Mouse (Mus musculus) neutrophil, adult 5-6 weeks (primary cell): ENCODE data around the gene Crtc1. TPM values are rescaled to one million over a fixed set of nuclear protein-coding genes. Genes with fewer than 3 reads are reported as not detected.
A peak's percentile ranks its signal among the peaks of the same experiment; 100 is the strongest.

Experiments used
- ATAC-seq: fragments of 151-379, 151-347 bp; 2 replicates; pipeline ENCODE4 v1.8.0; 2017; ENCODE audit warnings: mild to moderate bottlenecking, moderate TSS enrichment; ENCODE audit not compliant: insufficient number of reproducible peaks, poor library complexity, low FRiP score, severe bottlenecking; ENCODE audit errors: extremely low read depth
- total RNA-seq: library from RNA; stranded (forward); fragments of 200-1000 nt; gene quantifications from 2 replicates; pipeline ENCODE4 v1.2.3, GENCODE M21; 2017

The Crtc1 gene
- total RNA-seq, 1 experiment from 2014 or later = 8.4 TPM

GRCm38 (mm10) chr8:70361484-70362032, 77.8 kb downstream of the Crtc1 start:
- no peak for ATAC-seq

GRCm38 (mm10) chr8:70360769-70361168, 78.6 kb downstream of the Crtc1 start:
- ATAC-seq = no peak

DNA sequence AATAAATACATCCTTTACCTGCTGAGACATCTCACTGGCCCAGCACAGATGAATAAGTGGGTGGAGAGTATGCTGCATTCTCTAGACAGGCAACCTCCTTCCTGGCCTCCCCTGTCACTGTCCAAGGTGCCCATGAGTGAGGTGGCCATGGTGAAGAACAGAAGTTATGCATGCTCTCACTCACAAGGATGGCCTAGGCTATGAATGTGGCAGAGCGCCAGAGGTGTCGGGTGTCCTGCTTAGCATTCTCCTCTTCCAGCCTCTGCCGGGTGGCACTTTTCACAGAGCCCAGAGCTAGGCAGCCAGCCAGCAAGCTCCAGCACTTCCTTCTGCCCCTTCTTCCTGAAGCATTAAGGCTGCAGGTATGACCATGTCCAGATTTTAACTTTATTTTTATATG, 80.0 kb downstream of the Crtc1 start:
- no peak for ATAC-seq

GRCm38 (mm10) chr8:70356111-70356510, 83.3 kb downstream of the Crtc1 start:
- ATAC-seq = no peak

GRCm38 (mm10) chr8:70354004-70354403, 85.4 kb downstream of the Crtc1 start:
- ATAC-seq = no peak

- ATAC-seq = peak; percentile 89
Measured at GRCm38 (mm10) chr8:70353194-70353817, 86.1 kb downstream of the Crtc1 start, which contains the start of gene Upf1. Upf1 (minus strand) TSS chr8:70353278.

- ATAC-seq = no peak
Measured at GRCm38 (mm10) chr8:70352657-70353151, 86.7 kb downstream of the Crtc1 start.

- no peak for ATAC-seq
Measured at GRCm38 (mm10) chr8:70352000-70352384, 87.4 kb downstream of the Crtc1 start.

DNA sequence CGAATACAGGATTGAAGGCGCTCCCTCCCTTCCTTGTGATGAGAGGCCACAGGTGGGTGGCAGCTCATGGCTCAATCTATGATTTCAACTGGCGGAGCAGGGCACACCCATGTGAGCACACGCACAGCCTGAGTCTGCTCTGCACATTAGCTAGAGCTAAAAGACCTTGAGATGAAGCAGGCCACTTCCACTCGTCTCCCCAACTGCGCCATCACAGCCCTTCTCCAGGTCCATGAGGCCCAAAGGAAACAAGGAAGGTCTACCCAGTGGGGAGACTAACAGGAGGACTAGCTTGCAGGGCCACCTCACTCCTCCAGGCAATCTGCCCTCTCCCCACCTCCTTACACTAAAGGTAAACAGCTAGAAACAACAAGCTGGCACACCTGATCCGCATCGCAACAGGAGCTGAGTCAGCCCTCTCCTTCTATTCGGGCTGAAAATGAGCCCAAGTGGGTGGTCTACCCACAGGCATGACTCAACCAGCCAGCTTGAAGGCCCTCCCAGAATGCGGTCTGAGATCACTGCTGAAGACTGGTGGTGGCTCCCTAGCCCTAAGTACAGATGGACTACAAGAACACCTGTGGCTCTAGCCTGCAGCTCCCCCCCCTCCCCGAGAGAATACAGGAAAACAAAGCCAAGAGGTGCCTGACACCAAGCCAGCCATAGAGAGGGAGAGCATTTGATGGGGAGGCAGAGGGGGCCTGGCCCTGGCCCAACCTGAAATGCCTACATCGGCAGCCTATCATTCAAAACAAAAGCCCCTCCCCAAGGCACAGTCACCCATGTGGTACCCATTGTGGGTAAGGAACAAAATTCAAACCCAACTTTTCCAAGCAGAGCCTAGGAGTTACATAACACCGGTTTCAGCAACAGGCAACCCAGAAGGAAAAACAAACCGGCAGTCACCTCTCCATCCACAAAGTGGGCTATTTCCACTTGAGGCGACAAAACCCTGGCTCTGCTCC, 88.1 kb downstream of the Crtc1 start:
- no peak for ATAC-seq

- ATAC-seq = no peak
Measured at GRCm38 (mm10) chr8:70347860-70348420, 91.4 kb downstream of the Crtc1 start.

DNA sequence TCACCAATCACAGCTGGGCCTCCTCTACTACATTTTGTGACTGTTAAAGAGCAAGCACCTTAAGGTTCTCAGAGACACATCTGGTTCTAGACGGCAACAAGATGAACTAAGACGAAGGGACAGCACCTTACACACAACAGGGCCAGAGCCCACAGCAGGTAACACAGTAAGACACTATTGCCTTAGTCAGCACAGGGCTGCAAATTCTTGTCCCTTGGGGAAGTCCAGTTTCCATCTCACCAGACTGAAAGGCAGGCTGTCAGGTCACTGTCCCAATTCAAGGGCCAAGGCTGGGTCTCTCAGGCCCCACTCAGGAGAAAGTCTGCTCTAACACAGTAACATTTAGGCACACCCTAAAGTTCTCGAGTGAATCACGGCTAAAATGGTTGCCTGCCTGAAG, 91.9 kb downstream of the Crtc1 start:
- no peak for ATAC-seq

DNA sequence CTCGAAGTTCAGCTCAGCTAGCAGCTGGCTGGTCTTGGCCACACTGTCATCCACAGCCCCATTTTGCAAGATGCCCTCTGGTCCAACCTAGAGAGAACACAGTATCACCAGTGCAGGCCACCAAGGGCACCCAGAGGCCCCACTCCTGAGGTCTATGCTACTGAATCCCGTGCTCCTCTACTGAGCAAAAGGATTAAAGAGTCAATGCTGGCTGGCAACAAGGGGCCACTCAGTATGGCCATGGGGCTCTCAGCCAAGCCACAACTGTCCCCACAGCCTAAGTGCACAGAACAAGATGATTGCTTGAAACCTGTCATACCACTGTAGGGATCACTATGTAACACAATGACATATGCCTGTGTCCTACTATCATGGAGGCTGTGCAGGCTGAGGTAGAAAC, 95.1 kb downstream of the Crtc1 start:
- no peak for ATAC-seq

DNA sequence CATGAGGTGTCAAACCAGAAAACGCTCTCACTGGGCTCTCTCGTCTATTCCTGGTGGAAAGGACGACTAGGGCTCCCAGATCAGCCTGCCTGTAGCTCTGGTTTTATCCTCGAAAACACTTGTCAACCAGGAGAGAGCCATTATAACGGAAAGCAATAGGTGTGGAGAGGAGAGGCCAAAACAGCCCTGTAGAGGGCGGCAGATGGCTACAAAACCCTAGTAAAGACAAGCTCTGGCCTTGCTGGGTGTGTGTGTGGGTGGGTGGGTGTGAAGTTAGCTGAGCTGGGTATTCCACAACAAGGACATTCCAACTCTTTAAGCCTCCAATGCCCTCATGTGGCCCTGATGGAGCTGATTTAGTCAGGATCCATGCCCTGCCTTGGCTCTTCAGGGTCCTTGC, 95.7 kb downstream of the Crtc1 start:
- no peak for ATAC-seq

DNA sequence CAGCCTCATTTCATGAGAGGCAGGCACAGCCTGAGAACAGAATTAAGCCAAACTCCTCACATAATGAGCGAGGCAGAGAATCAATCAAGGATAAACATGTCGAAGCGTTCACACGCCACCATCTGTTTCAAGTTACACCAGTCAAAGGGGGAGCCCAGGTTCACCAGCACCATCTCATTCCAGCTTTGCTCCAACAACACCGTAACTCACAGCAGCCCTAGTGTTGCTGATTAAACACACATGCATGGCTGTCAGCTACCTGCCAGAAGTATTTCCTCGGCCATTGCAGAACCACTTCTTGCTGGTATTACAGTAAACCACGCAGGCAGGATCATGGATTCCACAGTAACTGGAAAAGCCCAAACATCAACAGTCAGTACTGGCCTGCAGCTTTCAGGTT, 96.3 kb downstream of the Crtc1 start:
- ATAC-seq = no peak

GRCm38 (mm10) chr8:70342007-70342406, 97.4 kb downstream of the Crtc1 start:
- no peak for ATAC-seq

DNA sequence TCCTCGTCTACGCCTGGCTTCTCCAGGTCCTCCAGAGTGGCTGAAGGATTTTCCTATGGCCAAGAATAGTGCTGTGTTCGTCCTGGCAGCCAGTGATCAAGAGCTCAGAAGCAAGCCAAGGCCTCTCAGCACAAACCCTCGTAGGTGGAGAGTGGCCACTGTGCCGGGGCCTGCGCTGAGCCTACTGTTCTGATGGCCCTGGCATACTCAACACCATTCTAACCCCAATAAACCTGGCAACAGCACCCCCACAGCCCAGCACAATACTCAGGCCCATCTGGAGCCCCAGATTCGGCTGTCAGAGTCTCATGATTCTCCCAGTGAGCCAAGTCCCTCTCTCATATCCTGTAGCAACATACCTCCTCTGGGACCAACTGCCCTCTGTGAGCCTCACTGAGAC, 98.7 kb downstream of the Crtc1 start:
- ATAC-seq = no peak

GRCm38 (mm10) chr8:70338931-70339330, 100.4 kb downstream of the Crtc1 start:
- ATAC-seq = no peak

DNA sequence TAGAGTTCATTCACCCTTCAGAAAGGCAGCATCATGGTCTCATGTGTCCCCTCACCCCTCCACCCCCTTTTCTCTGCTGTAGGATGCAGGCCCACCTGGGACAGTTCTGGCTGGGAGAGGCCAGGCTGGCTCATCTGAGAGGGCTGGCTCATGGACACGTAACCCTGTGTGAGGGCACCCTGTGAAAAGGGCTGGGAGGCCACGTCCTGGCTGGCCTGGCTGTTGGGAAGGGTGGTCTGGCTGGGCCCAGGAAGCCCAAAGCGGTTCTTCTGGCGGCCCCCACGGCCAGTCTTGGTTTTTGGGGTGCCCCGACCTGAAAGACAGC, 106.5 kb downstream of the Crtc1 start:
- ATAC-seq = no peak
